Mouse (Mus musculus) left cerebral cortex, postnatal 10 days (tissue): ENCODE measurements around the gene Olfr601. TPM values are rescaled to one million over a fixed set of nuclear protein-coding genes. Genes with fewer than 3 reads are reported as not detected.
"Not testable (repeated sequence)": the region's sequence is repeated elsewhere in the genome, so short reads cannot be mapped to it uniquely, and the experiment has no call there.

Experiments
- DNase-seq, 2 experiments: peaks; one replicate each; pipeline ENCODE4 v3.0.0; 2021 to 2022; ENCODE audit warnings: low spot score in 2 of 2, mixed read lengths in 1 of 2; ENCODE audit errors: extremely low spot score in 1 of 2
- intact Hi-C: fragments of 180-260 bp; cut with DNase I; formaldehyde crosslinking; loops from one replicate; pipeline ENCODE4 v1.15.1; 2025
- total RNA-seq, 2 experiments: library from RNA; stranded (reverse); gene quantifications; 2 replicates each; pipeline ENCODE4 v1.2.3; 2021

Gene Olfr601
- not detected for total RNA-seq

- DNase-seq = no peak
- intact Hi-C loops = no loop called here
These were observed at the start of gene Olfr601 for GRCm38 (mm10) chr7:103362555-103362954. TSS of gene Olfr601 (minus strand) at chr7:103362655.

DNA sequence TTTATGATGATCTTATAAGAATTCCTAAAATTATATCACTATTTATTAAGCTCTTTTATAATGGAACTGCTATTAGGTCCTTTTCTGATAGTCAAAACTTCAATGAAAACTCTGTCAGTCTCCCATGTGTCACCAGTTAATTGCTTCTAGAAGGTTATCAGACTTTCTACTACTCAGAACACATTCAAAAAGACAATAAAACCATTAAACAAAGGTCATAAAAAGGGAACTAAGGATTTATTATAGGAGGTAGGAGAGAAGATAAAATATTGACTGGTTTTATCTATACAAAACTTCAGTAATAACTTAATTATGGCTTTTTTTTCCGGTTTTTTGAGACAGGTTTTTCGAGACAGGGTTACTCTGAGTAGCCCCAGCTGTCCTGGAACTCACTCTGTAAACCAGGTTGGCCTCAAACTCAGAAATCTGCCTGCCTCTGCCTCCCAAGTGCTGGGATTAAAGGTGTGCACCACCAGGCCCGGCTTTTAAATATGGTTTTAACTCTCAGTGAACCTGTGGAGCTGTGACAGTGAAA is 44.1 kb upstream of the Olfr601 start:
- DNase-seq, intact Hi-C loops: not testable (repeated sequence)

GRCm38 (mm10) chr7:103398981-103399380 is 36.5 kb upstream of the Olfr601 start:
- no peak for DNase-seq
- intact Hi-C loops = no loop called here

- intact Hi-C loops = no loop called here
These were observed 35.3 kb upstream of the Olfr601 start for GRCm38 (mm10) chr7:103397758-103398157.

DNA sequence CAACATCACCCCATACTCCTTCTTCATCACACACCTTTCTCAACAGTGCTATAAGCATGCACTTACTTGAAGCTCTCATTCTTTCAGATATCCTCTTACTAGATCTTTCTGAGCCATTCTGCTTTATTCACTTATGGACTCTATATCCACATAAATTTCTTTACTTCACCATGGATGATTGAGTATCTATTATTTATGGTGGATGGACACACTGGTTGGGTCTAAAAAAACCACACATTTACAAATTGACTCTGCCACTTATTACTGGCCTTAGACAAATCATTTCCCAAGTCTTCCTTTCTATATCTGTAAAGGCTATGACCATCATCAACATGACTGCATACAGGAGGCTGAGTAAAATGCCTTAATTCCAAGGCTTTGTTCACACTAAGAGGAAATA is 23.6 kb upstream of the Olfr601 start, which contains the start of gene Olfr603:
Olfr603 (minus strand) TSS at position 101 of the 400 bp plus-strand sequence.
- DNase-seq = no peak
- intact Hi-C loops = no loop called here

More at GRCm38 (mm10) chr7:103397758-103398157, 35.3 kb upstream of the Olfr601 start:
- no peak for DNase-seq

GRCm38 (mm10) chr7:103349569-103349968 is 12.9 kb downstream of the Olfr601 start, which contains the start of gene Olfr600:
TSS of gene Olfr600 (minus strand) at chr7:103349669.
- no peak for DNase-seq
- intact Hi-C loops = no loop called here

DNA sequence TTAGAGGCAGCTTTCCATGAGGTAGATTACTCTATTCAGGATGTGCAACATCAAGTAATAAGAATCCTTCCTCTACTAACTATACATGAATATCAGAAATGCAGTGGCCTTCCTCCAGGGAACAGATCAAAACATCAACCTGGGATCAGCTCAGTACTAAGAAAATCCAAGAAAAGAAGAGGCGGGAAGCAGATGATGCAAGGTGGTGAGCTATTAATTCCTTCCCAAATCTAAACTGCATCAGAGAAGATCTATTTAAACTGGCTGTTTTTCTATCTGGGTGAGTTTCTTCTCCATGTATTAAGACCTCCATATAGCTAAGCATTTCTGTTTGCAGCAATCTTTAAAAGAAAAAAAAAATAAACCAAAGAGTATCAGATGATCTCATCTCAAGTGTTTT is 26.8 kb downstream of the Olfr601 start, which contains the start of gene Olfr599:
Olfr599 (plus strand) TSS at position 301 of the 400 bp plus-strand sequence.
- no peak for DNase-seq

GRCm38 (mm10) chr7:103323268-103323667 is 39.2 kb downstream of the Olfr601 start, which contains the start of gene Olfr598:
TSS of gene Olfr598 (plus strand) at chr7:103323568.
- intact Hi-C loops = no loop called here
- no peak for DNase-seq

More for the DNA sequence above, 26.8 kb downstream of the Olfr601 start, which contains the start of gene Olfr599:
- intact Hi-C loops = no loop called here

DNA sequence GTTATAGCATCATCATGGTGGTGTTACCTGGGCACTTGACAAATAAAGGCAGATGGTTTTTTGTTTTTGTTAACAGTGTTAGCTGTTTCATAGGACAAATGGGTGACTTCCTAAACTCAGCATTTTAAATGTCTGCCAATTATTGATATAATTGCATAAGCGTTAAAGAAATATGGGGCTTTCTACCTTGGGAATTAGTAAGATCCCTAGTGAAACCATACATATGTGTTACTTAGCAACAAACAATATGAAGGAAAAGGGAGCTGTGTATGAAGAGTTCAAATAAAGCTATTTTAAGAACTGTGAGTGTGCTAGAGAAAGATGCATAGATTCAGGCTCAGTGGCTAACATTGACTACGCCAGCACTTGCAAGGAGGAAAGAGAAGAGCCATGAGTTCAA is 46.4 kb downstream of the Olfr601 start, which contains the start of gene Olfr597:
Olfr597 (plus strand) TSS at position 301 of the 400 bp plus-strand sequence.
- intact Hi-C loops, DNase-seq: not testable (repeated sequence)

Other genes with a start within 250 kb of the Olfr601 start
- not detected for gene Olfr586, start 237.0 kb downstream of the Olfr601 start, total RNA-seq
- gene Olfr588-ps1, start 221.8 kb downstream of the Olfr601 start, total RNA-seq = not detected
- gene Olfr589, start 206.3 kb downstream of the Olfr601 start, total RNA-seq = not detected
- not detected for gene Olfr591, start 184.3 kb downstream of the Olfr601 start, total RNA-seq
- not detected for gene Olfr592, start 177.9 kb downstream of the Olfr601 start, total RNA-seq
- gene Olfr593, start 150.8 kb downstream of the Olfr601 start, total RNA-seq = not detected
- not detected for gene Olfr594, start 145.7 kb downstream of the Olfr601 start, total RNA-seq
- not detected for gene Usp17ld, start 110.2 kb downstream of the Olfr601 start, total RNA-seq
- not detected for gene Olfr596, start 57.0 kb downstream of the Olfr601 start, total RNA-seq
- gene Olfr597, start 46.3 kb downstream of the Olfr601 start, total RNA-seq = not detected
- not detected for gene Olfr598, start 39.1 kb downstream of the Olfr601 start, total RNA-seq
- gene Olfr599, start 26.7 kb downstream of the Olfr601 start, total RNA-seq = not detected
- gene Olfr600, start 13.0 kb downstream of the Olfr601 start, total RNA-seq = not detected
- not detected for gene Olfr603, start 23.5 kb upstream of the Olfr601 start, total RNA-seq
- gene Usp17lc, start 52.4 kb upstream of the Olfr601 start, total RNA-seq = not detected
- gene Olfr605, start 82.8 kb upstream of the Olfr601 start, total RNA-seq = not detected
- not detected for gene Olfr606, start 86.4 kb upstream of the Olfr601 start, total RNA-seq
- gene Olfr607, start 101.5 kb upstream of the Olfr601 start, total RNA-seq = not detected
- not detected for gene Olfr608, start 107.2 kb upstream of the Olfr601 start, total RNA-seq
- gene Olfr609, start 135.4 kb upstream of the Olfr601 start, total RNA-seq = not detected
- gene Olfr610, start 149.5 kb upstream of the Olfr601 start, total RNA-seq = not detected
- not detected for gene Olfr611, start 158.2 kb upstream of the Olfr601 start, total RNA-seq
- not detected for gene Olfr612, start 180.1 kb upstream of the Olfr601 start, total RNA-seq
- not detected for gene Olfr613, start 185.4 kb upstream of the Olfr601 start, total RNA-seq
- gene Olfr615, start 193.4 kb upstream of the Olfr601 start, total RNA-seq = not detected
- not detected for gene Olfr616, start 206.5 kb upstream of the Olfr601 start, total RNA-seq
- gene Olfr617, start 210.4 kb upstream of the Olfr601 start, total RNA-seq = not detected
- gene Olfr618, start 227.4 kb upstream of the Olfr601 start, total RNA-seq = not detected
- not detected for gene Olfr619, start 237.9 kb upstream of the Olfr601 start, total RNA-seq
- gene Olfr620, start 249.9 kb upstream of the Olfr601 start, total RNA-seq = not detected